Mouse (Mus musculus): ENCODE results near the gene Olfr1090.

Olfr1090 gene

GRCm38 (mm10) chr2:86758893-86759292 is at the start of gene Olfr1090:
Olfr1090 (minus strand) TSS chr2:86758993.
- POLR2A ChIA-PET: no interaction called here
- CTCF ChIA-PET: no interaction called here

- CTCF ChIA-PET: no interaction called here
- POLR2A ChIA-PET: no interaction called here
Observed at GRCm38 (mm10) chr2:86782179-86782578, 23.4 kb upstream of the Olfr1090 start, which contains the start of gene Olfr1093. Olfr1093 (plus strand) TSS chr2:86782479.

GRCm38 (mm10) chr2:86761050-86761449 is 2.3 kb upstream of the Olfr1090 start:
- CTCF ChIA-PET: no interaction called here
- POLR2A ChIA-PET: no interaction called here

DNA sequence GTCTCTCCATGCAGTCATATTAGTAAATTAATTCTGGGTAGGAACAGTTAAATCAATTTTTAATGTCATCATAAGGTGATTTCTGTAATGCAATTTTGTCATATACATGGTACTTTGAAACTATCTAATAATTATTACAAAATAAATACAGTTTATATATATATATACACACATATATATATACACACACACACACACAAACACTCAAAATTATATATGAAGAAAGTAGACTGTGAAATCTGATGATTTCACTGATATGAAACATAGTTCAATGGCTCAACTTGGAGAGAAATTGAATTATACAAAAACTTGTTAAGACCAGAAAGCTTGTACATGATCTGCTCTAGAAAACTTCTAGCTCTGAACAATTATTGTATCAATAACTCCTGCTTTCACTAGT is 25.2 kb downstream of the Olfr1090 start, which contains the start of gene Olfr1089:
Olfr1089 (minus strand) TSS at position 101 of the 400 bp plus-strand sequence.
- ChIA-PET POLR2A (no interaction called here), CTCF (no interaction called here)
